Mouse (Mus musculus) olfactory bulb, adult 2 months (tissue): ENCODE measurements around the gene Fahd1. TPM values are rescaled to one million over a fixed set of nuclear protein-coding genes. Genes with fewer than 3 reads are reported as not detected.
A peak's percentile ranks its signal among the peaks of the same experiment; 100 is the strongest.

ENCODE experiments used
- H3K27ac ChIP-seq: fragments of 200-500 bp; 2 replicates; pipeline ENCODE4 v1.5.1; 2012; ENCODE audit warnings: low read depth, low read length; ENCODE audit not compliant: insufficient read depth
- H3K4me1 ChIP-seq: fragments of 200-500 bp; 2 replicates; pipeline ENCODE4 v1.6.1; 2012; ENCODE audit warnings: low read length; ENCODE audit not compliant: control insufficient read depth, insufficient read depth
- H3K4me3 ChIP-seq: fragments of 200-500 bp; 2 replicates; pipeline ENCODE4 v1.5.1; 2012; ENCODE audit warnings: mild to moderate bottlenecking, low read depth, low read length, moderate library complexity; ENCODE audit not compliant: insufficient read depth
- CTCF ChIP-seq: fragments of 200-500 bp; IDR thresholded peaks from 2 replicates; pipeline ENCODE4 v1.5.1; 2012; ENCODE audit warnings: low read depth, mild to moderate bottlenecking, low read length, moderate library complexity; ENCODE audit not compliant: insufficient read depth
- POLR2A ChIP-seq: fragments of 200-500 bp; IDR thresholded peaks from 2 replicates; pipeline ENCODE4 v1.6.1; 2012; ENCODE audit warnings: mild to moderate bottlenecking, low read depth, low read length, moderate library complexity; ENCODE audit not compliant: insufficient read depth
- whole genome bisulfite sequencing: fragments of 180-500 bp; shearing (Covaris S2); methylation state at CpG from one replicate; pipeline ENCODE4 v1.1.7; 2018; 5-methylcytosine and 5-hydroxymethylcytosine counted together
- polyA plus RNA-seq: library from polyadenylated mRNA; stranded (reverse); fragments of >200 nt; gene quantifications from 2 replicates; pipeline ENCODE4 v1.2.4, GENCODE M21; 2012; ENCODE audit warnings: low replicate concordance; ENCODE audit not compliant: missing spikeins, insufficient read depth, insufficient read length

The Fahd1 gene
- polyA plus RNA-seq, 1 experiment: not detected

DNA sequence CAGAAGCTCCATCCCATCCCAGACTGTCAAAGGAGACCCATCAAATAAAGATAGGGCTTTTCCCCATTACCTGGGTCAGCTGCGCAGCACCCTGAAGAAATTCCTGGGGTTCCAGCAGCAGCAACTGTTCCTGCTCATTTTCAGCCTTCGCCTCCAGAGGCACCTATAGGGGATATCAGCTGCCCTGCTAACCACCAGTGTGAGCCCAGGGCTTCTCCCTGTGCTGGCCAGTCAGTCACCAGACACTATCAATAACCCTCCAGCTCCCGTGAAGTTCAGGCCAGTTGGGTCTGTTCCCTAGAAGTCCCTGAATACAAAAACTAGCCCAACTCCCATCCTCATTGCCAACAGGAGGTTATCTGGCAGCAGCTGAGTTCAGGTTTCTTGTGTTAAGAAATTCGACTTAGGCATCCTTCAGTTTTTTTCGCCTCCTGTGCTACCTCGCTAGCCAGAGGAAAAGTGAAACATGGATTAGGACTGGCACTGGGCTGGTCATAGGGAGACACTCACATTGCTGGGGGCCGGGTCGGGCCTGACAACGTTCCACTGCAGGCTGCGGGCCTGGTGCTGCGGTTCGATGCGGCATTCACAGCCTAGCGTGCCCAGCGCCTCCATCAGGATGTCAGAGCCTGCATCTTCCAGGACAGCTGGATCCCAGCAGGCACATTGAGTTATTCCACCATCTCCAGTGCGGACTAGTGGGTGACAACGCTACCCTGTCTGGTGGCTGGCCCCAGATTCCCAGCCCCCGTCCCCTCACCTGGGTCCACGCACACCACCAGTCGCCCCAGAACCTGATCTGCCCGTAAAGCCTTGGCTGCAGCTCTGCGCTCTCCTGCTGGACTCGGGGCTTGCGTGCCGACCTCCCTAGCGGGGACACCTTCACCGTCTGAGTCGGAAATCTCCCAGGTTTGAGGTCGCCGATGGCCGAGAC is 44.2 kb upstream of the Fahd1 start:
- WGBS: 9% methylated on average over 31 of the region's 31 CpGs
- peak overlapping the region; percentile 38; the same call in 1 of the 2 replicates for H3K27ac ChIP-seq
- TF ChIP-seq POLR2A: no peak; the same call in 1 of the 2 replicates
- 0 out of 2 replicates have a peak, but pooled peaks have one; percentile 5 for TF ChIP-seq CTCF
- peaks cover 46% of the 10 kb centered on the region for H3K4me1 ChIP-seq
- H3K4me3 ChIP-seq: peak overlapping the region; percentile 66

- H3K4me1 ChIP-seq: peaks cover 41% of the 10 kb centered on the region
- WGBS: 91% methylated on average over 2 of the region's 2 CpGs
- H3K27ac ChIP-seq: no peak overlapping the region
- TF ChIP-seq POLR2A: no peak
- no peak for TF ChIP-seq CTCF
- no peak overlapping the region for H3K4me3 ChIP-seq
Measured at GRCm38 (mm10) chr17:24893276-24893675, 43.1 kb upstream of the Fahd1 start.

DNA sequence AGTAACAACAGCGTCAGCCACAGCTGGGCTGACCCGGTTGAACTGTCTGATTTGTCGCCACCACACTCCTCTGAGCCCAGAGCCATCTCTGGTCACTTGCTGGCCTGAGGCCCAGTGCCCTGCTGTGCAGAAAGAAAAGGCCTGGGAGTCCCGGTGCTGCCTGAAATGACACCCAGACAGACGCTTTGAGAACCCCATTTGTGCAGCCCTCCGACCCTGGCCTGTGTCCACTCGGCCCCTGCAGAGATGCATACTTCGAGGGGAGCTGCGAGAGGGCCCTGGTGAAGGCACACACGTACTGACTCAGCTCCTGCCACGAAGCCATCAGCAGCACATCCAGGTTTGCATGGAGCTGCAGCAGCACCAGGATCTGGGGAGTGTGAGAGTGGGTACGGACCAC is 42.6 kb upstream of the Fahd1 start:
- Histone ChIP-seq H3K4me3 (no peak overlapping the region), H3K4me1 (peaks cover 37% of the 10 kb centered on the region), H3K27ac (no peak overlapping the region)
- TF ChIP-seq CTCF: no peak
- no peak for TF ChIP-seq POLR2A
- WGBS: 63% methylated on average over 12 of the region's 12 CpGs

DNA sequence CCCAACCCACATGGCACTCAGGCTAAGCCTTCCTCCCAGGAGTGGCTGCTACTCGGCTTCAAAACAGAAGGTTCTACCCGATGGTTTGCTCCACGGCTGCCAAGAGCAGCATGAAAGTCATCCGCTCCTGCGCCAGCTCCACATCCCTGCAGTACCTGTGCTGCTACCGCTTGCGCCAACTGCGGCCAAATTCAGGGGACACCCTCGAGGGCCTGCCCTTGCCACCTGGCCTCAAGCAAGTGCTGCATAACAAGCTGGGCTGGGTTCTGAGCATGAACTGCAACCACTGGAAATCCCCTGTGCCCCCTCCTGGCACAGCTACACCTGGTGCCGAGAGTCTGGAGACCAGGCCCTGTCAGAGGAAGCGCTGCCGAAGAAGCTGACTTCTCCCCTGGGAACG is 41.2 kb upstream of the Fahd1 start:
- 81% methylated on average over 13 of the region's 13 CpGs for WGBS
- TF ChIP-seq POLR2A: no peak
- TF ChIP-seq CTCF: no peak
- no peak overlapping the region for H3K4me3 ChIP-seq
- peaks cover 34% of the 10 kb centered on the region for H3K4me1 ChIP-seq
- H3K27ac ChIP-seq: no peak overlapping the region

DNA sequence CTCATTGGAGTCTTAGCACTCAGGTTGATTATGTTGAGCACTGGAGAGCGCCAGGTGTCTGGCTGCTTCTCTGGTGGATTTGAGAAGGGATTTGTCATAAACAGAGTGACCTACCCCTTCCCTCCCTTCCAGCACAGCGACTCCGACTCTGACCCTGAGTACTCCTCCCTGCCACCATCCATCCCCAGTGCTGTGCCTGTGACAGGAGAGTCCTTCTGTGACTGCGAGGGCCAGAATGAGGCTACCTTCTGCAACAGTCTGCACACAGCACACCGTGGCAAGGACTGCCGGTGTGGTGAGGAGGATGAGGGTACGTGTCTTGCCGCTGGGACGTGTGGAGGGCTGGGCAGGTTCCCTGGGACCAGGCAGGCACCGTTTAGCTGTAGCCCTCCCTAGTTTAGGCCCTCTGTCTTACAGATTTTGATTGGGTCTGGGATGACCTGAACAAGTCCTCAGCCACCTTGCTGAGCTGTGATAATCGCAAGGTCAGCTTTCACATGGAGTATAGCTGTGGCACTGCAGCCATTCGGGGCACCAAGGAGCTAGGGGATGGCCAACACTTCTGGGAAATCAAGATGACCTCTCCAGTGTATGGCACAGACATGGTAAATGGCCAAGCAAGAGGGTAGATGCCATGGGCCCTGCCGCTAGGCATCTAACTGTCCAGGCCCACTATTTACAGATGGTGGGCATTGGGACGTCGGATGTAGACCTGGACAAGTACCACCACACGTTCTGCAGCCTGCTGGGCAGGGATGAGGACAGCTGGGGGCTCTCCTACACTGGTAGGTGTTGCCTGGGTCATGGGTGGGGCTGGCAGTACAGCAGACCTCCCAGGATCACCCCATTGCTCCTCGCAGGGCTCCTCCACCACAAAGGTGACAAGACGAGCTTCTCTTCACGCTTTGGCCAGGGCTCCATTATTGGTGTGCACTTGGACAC is 40.3 kb upstream of the Fahd1 start:
- no peak for TF ChIP-seq CTCF
- no peak for TF ChIP-seq POLR2A
- H3K27ac ChIP-seq: no peak overlapping the region

DNA sequence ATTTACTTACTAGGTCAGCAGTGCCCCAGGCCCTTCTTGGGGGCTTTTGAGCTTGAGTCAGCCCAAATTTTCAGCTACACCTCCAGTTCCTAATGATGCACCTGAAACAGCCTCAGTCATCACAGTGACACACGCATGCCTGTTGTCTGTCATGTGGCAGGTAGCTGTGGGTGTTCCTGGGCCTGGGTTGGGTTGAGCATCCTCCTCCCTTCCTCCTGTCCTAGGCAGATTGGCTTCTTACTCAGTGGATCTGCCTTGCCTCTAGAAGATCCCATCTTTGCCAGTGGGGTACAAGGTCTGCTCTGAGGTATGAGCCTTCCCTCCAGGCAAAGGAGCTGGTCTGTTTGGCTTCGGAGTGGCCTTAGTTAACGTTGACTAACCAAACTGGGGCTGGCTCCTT is 38.7 kb upstream of the Fahd1 start:
- Histone ChIP-seq H3K4me1 (peaks cover 31% of the 10 kb centered on the region), H3K27ac (no peak overlapping the region), H3K4me3 (no peak overlapping the region)
- WGBS: 84% methylated on average over 3 of the region's 3 CpGs
- no peak for TF ChIP-seq CTCF
- TF ChIP-seq POLR2A: no peak

More for the DNA sequence above, 40.3 kb upstream of the Fahd1 start:
- no peak overlapping the region for H3K4me3 ChIP-seq
- H3K4me1 ChIP-seq: peaks cover 30% of the 10 kb centered on the region
- WGBS: 84% methylated on average over 19 of the region's 19 CpGs

DNA sequence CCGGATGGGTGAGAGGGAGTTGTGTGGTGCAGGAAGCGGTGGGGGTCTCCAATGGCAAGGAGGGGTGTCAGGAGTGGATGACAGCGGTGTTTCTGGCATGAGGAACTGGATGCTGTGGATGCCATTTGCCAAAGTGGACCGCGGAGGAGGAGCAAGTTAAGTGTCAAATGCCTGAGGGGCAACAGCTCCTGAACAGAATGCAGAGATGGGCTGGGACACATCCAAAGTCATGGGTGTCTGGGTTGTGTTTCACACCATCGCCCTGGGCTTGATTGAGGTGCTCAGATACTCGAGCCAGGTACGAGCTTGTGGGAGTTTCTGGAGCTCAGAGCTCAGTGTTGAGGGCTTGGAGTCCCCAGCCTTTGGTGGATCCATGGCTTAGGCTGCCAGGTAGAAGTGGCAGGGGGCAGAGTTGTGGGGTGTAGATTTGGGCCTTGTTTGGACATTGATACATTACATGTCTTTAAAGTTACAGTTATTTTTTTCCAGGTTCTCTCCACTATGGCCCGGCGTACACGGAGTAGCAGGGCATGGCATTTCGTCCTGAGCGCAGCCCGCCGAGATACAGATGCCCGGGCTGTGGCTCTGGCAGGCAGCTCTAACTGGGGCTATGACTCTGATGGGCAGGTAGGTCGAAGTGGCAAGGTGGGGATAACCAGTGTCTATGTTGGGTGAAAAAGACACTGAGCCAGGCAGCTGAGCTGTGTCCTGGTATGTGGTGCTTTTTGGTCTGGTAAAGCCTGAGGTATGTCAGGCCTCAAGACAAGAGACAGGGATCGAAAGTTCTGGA is 37.3 kb upstream of the Fahd1 start:
- whole genome bisulfite sequencing: 58% methylated on average over 18 of the region's 18 CpGs
- peak overlapping the region; percentile 92 for H3K4me3 ChIP-seq
- no peak for TF ChIP-seq CTCF
- TF ChIP-seq POLR2A: no peak
- peaks cover 21% of the 10 kb centered on the region for H3K4me1 ChIP-seq
- 0 out of 2 replicates have a peak overlapping the region, but pooled peaks have one; percentile 41 for H3K27ac ChIP-seq

DNA sequence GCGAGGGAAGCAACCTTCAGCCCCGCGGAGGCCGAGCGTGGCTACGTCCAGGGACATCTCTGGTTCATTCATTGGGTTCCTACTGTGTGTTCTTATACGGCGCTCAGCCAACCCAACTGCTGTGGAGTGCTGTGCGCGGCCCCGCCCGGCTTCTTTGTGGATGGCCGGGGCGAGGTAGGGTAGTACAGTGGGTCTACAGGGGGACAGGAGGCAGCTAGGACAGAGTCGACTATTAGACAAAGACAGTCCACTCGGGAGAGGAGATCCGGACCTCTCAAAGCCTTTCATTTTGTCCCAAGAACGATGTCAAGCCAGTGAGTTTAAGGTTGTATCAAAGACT is 36.7 kb upstream of the Fahd1 start:
- TF ChIP-seq CTCF: no peak
- 0 out of 2 replicates have a peak, but pooled peaks have one; percentile 23 for TF ChIP-seq POLR2A
- Histone ChIP-seq H3K27ac (peak overlapping the region; percentile 41), H3K4me1 (peaks cover 19% of the 10 kb centered on the region), H3K4me3 (peak overlapping the region; percentile 92)
- 0% methylated on average over 18 of the region's 18 CpGs for WGBS
